Mouse (Mus musculus): ENCODE data around the gene Padi6.

The Padi6 gene

DNA sequence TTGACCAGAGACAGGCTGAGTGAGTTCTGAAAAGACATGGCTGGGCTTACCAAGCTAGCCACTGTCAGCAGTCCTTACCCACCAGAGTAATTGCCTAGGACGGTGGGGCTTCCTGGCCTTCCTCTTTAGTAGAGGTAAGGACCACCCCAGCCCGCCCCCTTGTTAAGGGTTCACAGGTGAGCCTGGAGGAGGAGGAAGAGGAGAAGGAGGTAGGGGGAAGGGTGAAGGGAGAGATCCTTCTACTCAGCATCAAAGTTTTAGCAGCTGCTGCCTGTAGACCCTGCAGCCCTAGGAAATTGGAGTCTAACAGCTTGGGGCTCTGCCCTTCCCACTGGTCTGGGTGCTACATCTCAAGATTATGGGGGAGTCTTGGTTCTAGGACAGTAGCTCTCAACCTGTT lies at the start of gene Padi6:
Gene Padi6 (minus strand): TSS at position 101 of the 400 bp plus-strand sequence.
- no peak for DNase-seq (ENCODE audit: low spot score)

GRCm38 (mm10) chr4:140791071-140791470 lies 48.6 kb upstream of the Padi6 start:
- no peak for DNase-seq (ENCODE audit: low spot score)

GRCm38 (mm10) chr4:140789983-140790382 lies 47.5 kb upstream of the Padi6 start:
- no peak for DNase-seq (ENCODE audit: low spot score)

GRCm38 (mm10) chr4:140788983-140789382 lies 46.5 kb upstream of the Padi6 start:
- peak; percentile 31 for DNase-seq (ENCODE audit: low spot score)

DNA sequence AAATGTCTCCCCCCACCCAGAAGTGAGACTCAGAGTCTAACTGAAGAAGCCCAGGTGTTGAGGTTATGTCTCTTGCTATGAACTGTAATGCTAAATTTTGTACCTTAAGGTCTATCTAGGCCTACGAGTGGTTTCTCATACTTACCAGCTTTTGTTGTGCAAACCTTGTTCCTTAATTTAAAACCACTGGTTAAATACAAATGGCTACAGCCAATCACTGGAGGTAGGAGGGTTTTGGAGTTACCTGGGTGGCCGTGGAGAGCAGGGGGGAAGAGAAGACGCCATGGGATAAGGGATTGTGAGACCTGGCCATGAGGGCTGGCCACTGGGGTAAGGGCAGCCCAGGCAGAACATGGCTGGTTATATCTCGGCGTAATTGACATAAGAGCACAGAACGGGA lies 45.8 kb upstream of the Padi6 start:
- no peak for DNase-seq (ENCODE audit: low spot score)

GRCm38 (mm10) chr4:140787414-140787813 lies 45.0 kb upstream of the Padi6 start:
- DNase-seq (ENCODE audit: low spot score) = no peak

DNA sequence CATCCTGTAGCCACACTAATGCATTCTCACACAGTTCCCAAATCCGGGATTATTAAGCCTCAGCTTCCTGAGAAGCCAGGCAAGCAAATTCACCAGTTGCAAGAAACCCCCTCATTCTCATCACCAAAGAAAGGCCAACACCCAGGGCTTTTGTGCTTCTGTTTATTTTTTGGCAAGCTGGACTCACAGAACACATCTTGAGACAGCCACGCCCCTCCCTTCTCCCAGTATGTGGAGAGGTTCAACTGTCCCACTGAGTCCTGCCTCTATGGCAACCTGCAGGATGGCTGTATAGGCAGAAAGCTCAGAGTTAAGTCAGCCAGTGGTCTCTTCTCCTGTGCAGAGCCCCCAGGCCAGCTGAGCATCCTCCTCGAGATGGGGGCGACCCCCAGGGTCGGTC lies 42.8 kb upstream of the Padi6 start:
- no peak for DNase-seq (ENCODE audit: low spot score)

- no peak for DNase-seq (ENCODE audit: low spot score)
Measured at GRCm38 (mm10) chr4:140784292-140784945, 42.0 kb upstream of the Padi6 start.

GRCm38 (mm10) chr4:140782821-140783220 lies 40.4 kb upstream of the Padi6 start:
- no peak for DNase-seq (ENCODE audit: low spot score)

- DNase-seq (ENCODE audit: low spot score) = no peak
Measured at GRCm38 (mm10) chr4:140780507-140780906, 38.1 kb upstream of the Padi6 start.

- peak; percentile 42 for DNase-seq (ENCODE audit: low spot score)
Measured at GRCm38 (mm10) chr4:140779803-140780397, 37.5 kb upstream of the Padi6 start.

- no peak for DNase-seq (ENCODE audit: low spot score)
Measured at GRCm38 (mm10) chr4:140776623-140777022, 34.2 kb upstream of the Padi6 start.

DNA sequence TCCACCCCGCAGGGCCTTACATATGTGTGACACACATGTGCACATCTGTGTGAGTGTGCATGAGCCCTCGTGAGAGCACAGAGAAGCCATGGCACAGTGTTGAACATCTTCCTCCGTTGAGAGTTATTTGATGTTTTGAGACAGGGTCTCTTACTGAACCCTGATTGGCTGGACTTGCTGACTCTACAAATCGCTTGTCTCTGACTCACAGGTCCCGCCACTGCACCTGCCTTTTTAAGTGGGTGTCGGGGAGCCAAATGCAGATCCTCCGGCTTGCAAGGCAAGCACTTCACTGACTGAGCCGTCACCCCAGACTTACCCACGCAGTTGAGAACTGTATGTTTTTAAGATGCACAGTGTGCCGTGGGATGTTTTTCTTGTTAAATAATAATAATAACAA lies 33.4 kb upstream of the Padi6 start:
- no peak for DNase-seq (ENCODE audit: low spot score)

GRCm38 (mm10) chr4:140774893-140775292 lies 32.5 kb upstream of the Padi6 start:
- DNase-seq (ENCODE audit: low spot score) = no peak

- no peak for DNase-seq (ENCODE audit: low spot score)
Measured at GRCm38 (mm10) chr4:140774025-140774800, 31.8 kb upstream of the Padi6 start, which contains the start of gene Padi4. TSS of gene Padi4 (minus strand) at chr4:140774236.

GRCm38 (mm10) chr4:140771091-140771490 lies 28.6 kb upstream of the Padi6 start:
- DNase-seq (ENCODE audit: low spot score) = no peak

GRCm38 (mm10) chr4:140770433-140770832 lies 28.0 kb upstream of the Padi6 start:
- DNase-seq (ENCODE audit: low spot score) = peak; percentile 15

- DNase-seq (ENCODE audit: low spot score) = no peak
Measured at GRCm38 (mm10) chr4:140768973-140769372, 26.5 kb upstream of the Padi6 start.

- no peak for DNase-seq (ENCODE audit: low spot score)
Measured at GRCm38 (mm10) chr4:140765936-140766335, 23.5 kb upstream of the Padi6 start.

- DNase-seq (ENCODE audit: low spot score) = no peak
Measured at GRCm38 (mm10) chr4:140763158-140763557, 20.7 kb upstream of the Padi6 start.

GRCm38 (mm10) chr4:140761601-140762000 lies 19.2 kb upstream of the Padi6 start:
- no peak for DNase-seq (ENCODE audit: low spot score)

GRCm38 (mm10) chr4:140755811-140756210 lies 13.4 kb upstream of the Padi6 start:
- no peak for DNase-seq (ENCODE audit: low spot score)

- DNase-seq (ENCODE audit: low spot score) = no peak
Measured at GRCm38 (mm10) chr4:140753366-140753765, 10.9 kb upstream of the Padi6 start.
